Mouse (Mus musculus): ENCODE measurements around the gene Rassf4. TPM values are rescaled to one million over a fixed set of nuclear protein-coding genes. Genes with fewer than 3 reads are reported as not detected.

The Rassf4 gene
- polyA plus RNA-seq (2017; shearing (Covaris generic)), result 1 to 10 TPM; 1.4 to 1.6 TPM

DNA sequence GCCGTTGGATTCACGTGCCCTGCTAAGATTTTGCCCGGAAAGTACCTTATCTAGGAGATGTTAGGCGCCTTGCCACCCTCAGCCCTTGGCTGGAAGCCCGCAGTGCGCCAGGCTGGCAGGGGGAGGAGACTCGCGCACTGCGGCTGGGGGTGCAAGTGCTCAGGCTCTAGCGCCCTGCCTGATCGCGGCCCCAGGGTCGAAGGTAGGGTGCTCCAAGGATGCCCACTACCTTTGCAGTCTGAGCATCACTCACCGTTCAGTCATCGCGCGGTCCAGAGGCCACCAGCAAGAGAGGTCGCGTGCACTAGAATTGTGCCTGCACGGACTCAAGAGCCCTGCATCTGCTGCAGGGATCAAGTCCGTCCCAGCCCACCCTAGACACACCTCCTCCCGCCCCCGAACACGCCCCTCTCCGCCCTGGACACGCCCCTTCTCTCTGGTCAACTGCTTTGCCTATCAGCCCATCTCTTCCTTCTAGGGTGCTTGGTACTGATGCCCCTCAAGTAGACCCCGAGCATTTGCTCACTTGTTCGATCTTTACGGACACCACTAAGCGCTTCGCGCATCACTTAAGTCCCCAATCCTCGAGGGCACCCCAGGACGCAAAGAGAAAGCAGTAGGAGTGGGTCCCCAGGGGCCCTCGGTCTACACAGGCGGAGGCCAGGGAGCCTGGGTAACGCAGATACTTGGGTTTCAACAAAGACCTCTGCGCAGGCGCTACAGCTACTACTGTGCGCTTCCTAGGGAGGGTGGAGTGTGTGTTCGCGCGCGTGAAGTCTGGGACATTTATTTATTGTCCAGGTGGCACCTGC is at the start of gene Rassf4:
Gene Rassf4, minus strand, starts transcription at position 482 of the 812 bp plus-strand sequence.

DNA sequence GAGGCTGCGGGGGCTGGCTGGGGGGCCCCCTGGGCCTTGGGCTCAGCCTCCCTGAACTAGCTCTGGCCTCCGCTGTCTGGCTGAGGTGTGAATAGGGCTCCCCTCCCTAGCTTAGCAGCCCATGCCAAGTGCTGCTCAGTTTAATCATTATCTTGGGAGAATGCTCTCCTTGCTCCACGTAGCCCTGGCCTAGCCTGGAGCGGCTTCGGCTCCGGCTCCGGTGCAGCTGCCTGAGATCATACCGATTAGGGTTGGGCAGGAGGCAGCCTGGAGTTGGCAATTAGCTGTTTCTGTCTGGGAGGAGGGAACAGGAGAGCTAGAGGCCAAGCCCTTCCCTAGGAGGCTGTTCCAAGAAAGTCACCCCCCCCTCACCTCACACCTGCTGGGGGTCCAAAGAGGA is 42.9 kb upstream of the Rassf4 start, which contains the start of gene Tmem72:
Gene Tmem72, minus strand, starts transcription at position 248 of the 400 bp plus-strand sequence.

DNA sequence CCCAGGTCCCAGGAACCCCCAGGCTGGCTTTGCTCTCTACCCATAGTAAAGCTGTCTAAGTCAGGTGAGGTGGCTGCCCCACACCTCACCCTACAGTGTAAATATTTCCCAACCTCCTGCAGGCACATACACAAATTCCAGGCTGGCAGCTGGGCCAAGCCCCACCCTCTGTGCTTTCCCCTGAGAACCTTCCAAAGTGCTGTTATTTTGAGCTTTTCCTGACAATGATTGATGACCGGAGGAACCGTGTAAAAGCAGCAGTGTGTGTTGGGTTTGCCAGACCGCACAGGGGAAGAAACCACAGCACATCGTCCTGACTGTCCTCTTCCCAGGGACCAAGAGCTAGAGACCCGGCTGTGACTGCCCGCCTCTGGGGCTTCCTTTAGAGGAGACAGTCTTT is 23.3 kb downstream of the Rassf4 start, which contains the start of gene Depp1:
Gene Depp1, plus strand, starts transcription at position 204 of the 400 bp plus-strand sequence.

DNA sequence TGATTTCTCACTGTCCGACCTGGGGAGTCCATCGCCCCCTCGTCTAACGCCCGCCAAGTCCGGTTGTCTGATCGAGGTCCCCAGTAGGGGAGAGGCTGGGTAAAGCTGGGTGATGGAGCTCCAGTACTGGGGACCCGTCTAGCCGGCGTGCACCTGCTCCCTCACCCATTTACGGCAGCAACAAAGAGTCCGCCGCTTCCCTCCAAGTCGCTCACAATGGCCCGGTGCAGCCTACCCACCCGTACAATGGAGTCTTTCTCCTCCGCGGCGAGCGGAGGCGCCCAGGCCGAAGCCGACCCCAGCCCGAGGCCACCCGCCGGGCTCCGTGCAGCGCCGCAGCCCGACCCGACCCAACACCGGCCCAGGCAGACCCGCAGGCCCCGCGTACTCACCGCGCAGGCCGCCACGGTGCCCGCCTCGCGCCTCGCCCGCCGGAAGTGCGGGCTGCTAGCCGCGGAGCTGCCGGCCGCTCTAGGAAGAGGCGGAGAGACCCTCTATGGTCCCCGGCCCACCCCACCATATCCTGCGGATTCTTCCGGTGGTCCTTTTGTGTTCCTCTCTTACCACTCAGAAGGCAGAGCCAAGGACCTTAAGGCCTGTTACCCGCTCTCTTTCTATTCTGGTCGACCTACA is 45.1 kb downstream of the Rassf4 start, which contains the start of gene Zfp422:
Gene Zfp422, minus strand, starts transcription at position 461 of the 633 bp plus-strand sequence.

GRCm38 (mm10) chr6:116584095-116584494 is 89.7 kb downstream of the Rassf4 start, which contains the start of gene Olfr215:
Gene Olfr215, minus strand, starts transcription at chr6:116584195.

Other genes starting within 250 kb of the Rassf4 start
- gene Alox5, start 212.8 kb downstream of the Rassf4 start, polyA plus RNA-seq (2017; shearing (Covaris generic)), result under 1 TPM in 1 of 2 experiments, not detected in 1; 0.15 TPM
- not detected for gene Olfr211, start 184.9 kb downstream of the Rassf4 start, polyA plus RNA-seq (2017; shearing (Covaris generic))
- gene Olfr212, start 167.4 kb downstream of the Rassf4 start, polyA plus RNA-seq (2017; shearing (Covaris generic)), result under 1 TPM in 1 of 2 experiments, not detected in 1; 0.12 TPM
- not detected for gene Olfr213, start 135.5 kb downstream of the Rassf4 start, polyA plus RNA-seq (2017; shearing (Covaris generic))
- under 1 TPM; 0.47 to 0.55 TPM for gene Gm5580, start 122.8 kb downstream of the Rassf4 start, polyA plus RNA-seq (2017; shearing (Covaris generic))
- not detected for gene Olfr214, start 119.7 kb downstream of the Rassf4 start, polyA plus RNA-seq (2017; shearing (Covaris generic))
- under 1 TPM in 1 of 2 experiments, not detected in 1; 0.43 TPM for gene Olfr215, start 89.8 kb downstream of the Rassf4 start, polyA plus RNA-seq (2017; shearing (Covaris generic))
- 10 to 100 TPM; 27.9 to 39.6 TPM for gene Zfp422, start 45.0 kb downstream of the Rassf4 start, polyA plus RNA-seq (2017; shearing (Covaris generic))
- gene Depp1, start 23.3 kb downstream of the Rassf4 start, polyA plus RNA-seq (2017; shearing (Covaris generic)), result not detected
- under 1 TPM; 0.04 to 0.09 TPM for gene Tmem72, start 43.0 kb upstream of the Rassf4 start, polyA plus RNA-seq (2017; shearing (Covaris generic))

All from activated CD4-positive, CD25-positive, alpha-beta regulatory T cell (primary cell).